In the genomic region with DNA sequence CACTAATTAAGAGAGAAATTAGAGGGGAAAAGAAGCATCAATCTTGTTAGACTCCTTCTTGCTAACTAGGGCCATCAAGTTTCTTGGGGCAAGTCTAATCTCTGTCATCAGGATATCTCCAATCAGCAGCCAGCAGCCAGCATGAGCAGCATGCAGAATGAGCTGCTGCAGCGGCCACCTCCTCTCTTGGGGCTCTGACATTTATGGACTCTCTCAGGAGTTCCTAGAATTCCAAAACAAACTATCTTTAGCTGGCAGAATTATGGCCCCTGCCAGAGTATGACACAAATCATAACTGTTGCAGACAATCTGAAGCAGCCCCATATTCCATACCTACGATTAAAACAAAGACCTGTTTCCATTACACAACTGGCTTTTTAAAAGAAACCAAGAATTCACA, we compare ENCODE assay signal across 24 mouse cellular contexts. TPM values are rescaled to one million over a fixed set of nuclear protein-coding genes. Genes with fewer than 3 reads are reported as not detected.
DNase-seq lines count a peak whose midpoint lies in the region; ATAC-seq lines count a peak whose summit lies in the region.
"Had no signal": no experiment of that assay in that cellular context is flagged by ENCODE, and none has a peak within 500 bp of the region (broad histone marks: within the 10 kb centered on the region; RNA-seq: fewer than 3 reads in every experiment).

No protein-coding gene starts in this region.

- no peak overlapping the region for H3K9ac ChIP-seq in heart, embryonic 11.5 days (ENCODE audit: low read depth, low read length)
- peak overlapping the region; percentile 13; the same call in 1 of the 2 replicates for H3K9ac ChIP-seq in heart, embryonic 16.5 days (ENCODE audit: low read length)
- H3K9ac ChIP-seq: forebrain, embryonic 13.5 days; hindbrain, embryonic 12.5 days; hindbrain, embryonic 15.5 days had no signal

- H3K36me3 ChIP-seq in heart, embryonic 11.5 days (ENCODE audit: control insufficient read depth, insufficient read depth, low read length), result no peaks in the 10 kb centered on the region
- no peaks in the 10 kb centered on the region for H3K36me3 ChIP-seq in heart, embryonic 16.5 days (ENCODE audit: control insufficient read depth, insufficient read depth)
- H3K36me3 ChIP-seq in heart, embryonic 10.5 days, result no peaks in the 10 kb centered on the region
- H3K36me3 ChIP-seq: forebrain, embryonic 10.5 days; hindbrain, embryonic 12.5 days; hindbrain, embryonic 15.5 days had no signal

- no peak overlapping the region for H3K4me3 ChIP-seq in heart, embryonic 11.5 days (ENCODE audit: low read depth, low read length)
- no peak overlapping the region for H3K4me3 ChIP-seq in heart, embryonic 16.5 days (ENCODE audit: low read length)
- H3K4me3 ChIP-seq in heart, embryonic 10.5 days, result no peak overlapping the region
- H3K4me3 ChIP-seq: forebrain, embryonic 10.5 days; forebrain, embryonic 13.5 days; hindbrain, embryonic 12.5 days; hindbrain, embryonic 15.5 days had no signal

- no peaks in the 10 kb centered on the region for H3K27me3 ChIP-seq in heart, embryonic 11.5 days (ENCODE audit: control insufficient read depth, insufficient read depth, low read length)
- no peaks in the 10 kb centered on the region for H3K27me3 ChIP-seq in heart, embryonic 16.5 days (ENCODE audit: control insufficient read depth, insufficient read depth, low read length)
- H3K27me3 ChIP-seq in heart, embryonic 10.5 days (ENCODE audit: insufficient read depth, poor library complexity, severe bottlenecking), result no peaks in the 10 kb centered on the region
- H3K27me3 ChIP-seq: forebrain, embryonic 13.5 days; hindbrain, embryonic 12.5 days; hindbrain, embryonic 15.5 days had no signal

- WGBS in heart, embryonic 11.5 days (ENCODE audit: insufficient replicate concordance), result 58% methylated on average over 2 of the region's 2 CpGs
- 30% methylated on average over 2 of the region's 2 CpGs for WGBS in heart, embryonic 16.5 days
- 62% methylated on average over 2 of the region's 2 CpGs for WGBS in heart, embryonic 10.5 days

- H3K4me2 ChIP-seq in heart, embryonic 11.5 days, result no peak overlapping the region
- no peak overlapping the region for H3K4me2 ChIP-seq in heart, embryonic 16.5 days (ENCODE audit: low read depth, low read length)
- H3K4me2 ChIP-seq: forebrain, embryonic 13.5 days; hindbrain, embryonic 12.5 days; hindbrain, embryonic 15.5 days had no signal

- intact Hi-C loops in heart, postnatal 25 days (cut with DNase I), result loop anchor here (5.0 kb wide), 1 partner anchor 183 kb away; no protein-coding TSS in a partner anchor

- DNase-seq in adrenal gland, adult 2 months, result peak; percentile 2
- no peak for DNase-seq in adrenal gland, postnatal 4 days (ENCODE audit: low spot score in 2 of 2)
- peak; percentile 9 to 10 for DNase-seq in heart, adult 18-20 months
- no peak for DNase-seq in heart, postnatal 25 days (ENCODE audit: low spot score)
- DNase-seq in heart, postnatal 4 days, result peak; percentile 9
- no peak for DNase-seq in heart, embryonic 10.5 days (ENCODE audit: low spot score)
- DNase-seq: adrenal gland, postnatal 14 days; cerebellum, adult 18-20 months; cerebellum, adult 9-10 months; cerebellum, postnatal 14 days; gastrocnemius, postnatal 10 days; gastrocnemius, postnatal 36 days; kidney, adult 2 months had no signal

- H3K9me3 ChIP-seq in heart, embryonic 11.5 days (replicated peaks; ENCODE audit: control insufficient read depth, low read length), result peaks cover 5% of the 10 kb centered on the region; the same call in 1 of the 2 replicates
- peaks cover 3% of the 10 kb centered on the region; the same call in 1 of the 2 replicates for H3K9me3 ChIP-seq in heart, embryonic 16.5 days (replicated peaks; ENCODE audit: control insufficient read depth, low read length)
- no peaks in the 10 kb centered on the region for H3K9me3 ChIP-seq in heart, embryonic 10.5 days
- H3K9me3 ChIP-seq: forebrain, embryonic 10.5 days; forebrain, embryonic 13.5 days; hindbrain, embryonic 12.5 days; hindbrain, embryonic 15.5 days had no signal

- no peaks in the 10 kb centered on the region for H3K4me1 ChIP-seq in heart, embryonic 11.5 days (ENCODE audit: control insufficient read depth, insufficient read depth, low read length)
- peaks cover 6% of the 10 kb centered on the region; the same call in 1 of the 2 replicates for H3K4me1 ChIP-seq in heart, embryonic 16.5 days (ENCODE audit: control insufficient read depth, insufficient read depth, low read length)
- no peaks in the 10 kb centered on the region for H3K4me1 ChIP-seq in heart, embryonic 10.5 days
- H3K4me1 ChIP-seq: forebrain, embryonic 10.5 days; forebrain, embryonic 13.5 days; hindbrain, embryonic 12.5 days; hindbrain, embryonic 15.5 days had no signal

- no peak overlapping the region for H3K27ac ChIP-seq in heart, embryonic 11.5 days (ENCODE audit: low read depth, low read length)
- H3K27ac ChIP-seq in heart, embryonic 16.5 days (ENCODE audit: low read length), result peak overlapping the region; percentile 61
- H3K27ac ChIP-seq in heart, embryonic 10.5 days, result no peak overlapping the region
- H3K27ac ChIP-seq: forebrain, embryonic 10.5 days; forebrain, embryonic 13.5 days; hindbrain, embryonic 12.5 days; hindbrain, embryonic 15.5 days had no signal

- no peak for ATAC-seq in heart, embryonic 11.5 days (replicated peaks; ENCODE audit: insufficient number of reproducible peaks, low FRiP score, low TSS enrichment)
- no peak for ATAC-seq in heart, embryonic 16.5 days (replicated peaks; ENCODE audit: extremely low read depth, insufficient read depth, low FRiP score)
- ATAC-seq: activated CD4-positive, CD25-positive, alpha-beta regulatory T cell, adult 4 months; forebrain, embryonic 13.5 days; forebrain, embryonic 16.5 days; intestine, postnatal 0 days had no signal

RNA-seq across cellular contexts. Expression of gene Tfap2a, which starts 56.0 kb away (rescaled TPM):
- total RNA-seq in adrenal gland, adult 2 months (2021), result under 1 TPM; 0.09 to 0.14 TPM
- 0.09 and 0.16 TPM in 2 replicates for polyA plus RNA-seq in adrenal gland, adult 2 months (2012; rRNA removed)
- total RNA-seq in adrenal gland, postnatal 4 days (2021), result 1 to 10 TPM; 1.5 to 3.1 TPM
- total RNA-seq in heart, adult 18-20 months (2021), result under 1 TPM; 0.07 to 0.13 TPM
- 0.14 and 0.39 TPM in 2 replicates for polyA plus RNA-seq in heart, embryonic 11.5 days (2014; fragmentation: Nextera tagmentation; extraction: Ambion mirVana)
- polyA plus RNA-seq in heart, embryonic 16.5 days (2015; fragmentation: Nextera tagmentation; extraction: Ambion mirVana), result 0.05 and 0.07 TPM in 2 replicates
- total RNA-seq in heart, postnatal 25 days (2021), result under 1 TPM; 0.14 to 0.23 TPM
- under 1 TPM in 1 of 2 experiments, not detected in 1; 0.27 TPM for total RNA-seq in heart, postnatal 4 days (2021)
- 1.0 and 1.6 TPM in 2 replicates for polyA plus RNA-seq in heart, embryonic 10.5 days (2016; fragmentation: Nextera tagmentation; extraction: Ambion mirVana)
- total RNA-seq: gastrocnemius, postnatal 36 days; granulocyte monocyte progenitor cell, adult 5-6 weeks; hematopoietic stem cell, adult 5-6 weeks had no signal
- polyA plus RNA-seq: activated CD4-positive, CD25-positive, alpha-beta regulatory T cell, adult 4 months had no signal

Comparison
In these comparisons a context has a peak if more than half of its experiments do, and no peak if none do; other contexts are left out.
1. DNase-seq: peak in adrenal gland, adult 2 months (single experiment), heart, adult 18-20 months (2 of 2) and heart, postnatal 4 days (single experiment); none in adrenal gland, postnatal 4 days (0 of 2), heart, postnatal 25 days (single experiment) and heart, embryonic 10.5 days (single experiment).